Mouse (Mus musculus): ENCODE measurements around the gene Gsk3a. TPM values are rescaled to one million over a fixed set of nuclear protein-coding genes. Genes with fewer than 3 reads are reported as not detected.

Gene Gsk3a
- polyA plus RNA-seq (2017; shearing (Covaris generic)): 7.3 TPM

GRCm38 (mm10) chr7:25237249-25238014 is at the start of gene Gsk3a:
Gsk3a (minus strand) TSS chr7:25237851.

DNA sequence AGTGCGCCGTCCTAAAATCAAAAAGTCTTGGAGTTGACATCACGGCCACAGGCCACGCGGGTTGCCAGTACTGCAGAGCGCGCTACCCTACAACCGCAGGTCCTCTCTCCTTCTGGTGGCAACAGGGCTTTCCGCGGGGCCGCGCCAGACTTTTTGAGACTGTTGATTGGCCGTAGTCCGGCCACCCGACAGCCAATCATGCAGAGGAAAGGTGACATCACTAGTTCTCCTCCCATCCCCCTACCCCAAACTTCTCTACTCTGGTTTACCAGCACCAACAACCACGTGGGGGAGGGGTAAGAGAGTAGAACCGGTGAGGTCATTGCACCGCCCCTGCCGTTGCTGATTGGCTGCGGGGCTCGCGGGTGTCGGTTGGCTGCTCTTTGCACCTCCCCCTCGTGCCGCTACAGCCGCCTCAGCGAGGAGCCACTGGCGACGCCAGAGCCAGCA is 29.7 kb upstream of the Gsk3a start, which contains the start of gene Cic:
Gene Cic, plus strand, starts transcription at position 404 of the 450 bp plus-strand sequence.

GRCm38 (mm10) chr7:25250141-25250972 is 12.7 kb upstream of the Gsk3a start, which contains the start of gene Erf:
Erf (minus strand) TSS chr7:25250761.

DNA sequence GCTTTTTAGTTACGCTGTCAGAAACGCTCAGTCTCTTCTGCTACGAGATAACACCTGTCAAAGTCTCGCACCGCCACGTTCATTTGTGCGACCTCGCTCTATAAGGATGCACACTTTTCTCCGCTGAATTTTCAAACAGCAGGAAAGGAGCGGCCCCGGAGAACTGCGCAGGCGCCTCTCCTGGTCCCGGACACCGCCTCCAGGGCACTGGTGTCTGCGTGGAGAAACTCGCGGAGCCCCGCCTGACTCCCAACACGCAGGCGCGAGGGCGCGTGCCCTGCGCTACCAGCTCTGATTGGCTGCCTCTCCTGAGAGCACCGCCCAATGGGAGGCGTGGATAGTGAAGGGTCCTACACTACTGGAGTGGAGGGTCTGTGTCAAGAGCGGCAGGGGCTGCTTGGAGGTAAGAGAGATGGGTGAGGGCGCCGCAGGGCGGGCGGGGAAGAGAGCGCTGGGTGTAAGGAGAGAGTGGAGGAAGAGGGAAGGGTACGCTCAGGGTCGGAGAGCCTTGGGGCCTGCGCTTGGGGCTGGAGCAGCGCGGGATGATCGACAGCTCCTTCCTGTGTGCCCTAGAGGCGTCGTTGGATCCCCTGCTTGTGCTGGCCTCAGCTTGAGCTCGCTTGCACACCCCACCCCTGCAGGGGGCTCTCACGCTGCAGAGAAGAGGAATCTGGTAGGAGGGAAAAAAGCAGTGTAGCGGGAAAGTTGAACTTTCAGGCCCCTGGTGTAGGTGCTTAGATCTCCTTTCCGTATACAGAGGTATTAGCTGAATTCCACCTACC is 16.4 kb downstream of the Gsk3a start, which contains the start of gene Zfp526:
Gene Zfp526, plus strand, starts transcription at position 324 of the 782 bp plus-strand sequence.

GRCm38 (mm10) chr7:25220457-25221101 is 17.1 kb downstream of the Gsk3a start, which contains the start of gene Dedd2:
Dedd2 (minus strand) TSS chr7:25220615.

DNA sequence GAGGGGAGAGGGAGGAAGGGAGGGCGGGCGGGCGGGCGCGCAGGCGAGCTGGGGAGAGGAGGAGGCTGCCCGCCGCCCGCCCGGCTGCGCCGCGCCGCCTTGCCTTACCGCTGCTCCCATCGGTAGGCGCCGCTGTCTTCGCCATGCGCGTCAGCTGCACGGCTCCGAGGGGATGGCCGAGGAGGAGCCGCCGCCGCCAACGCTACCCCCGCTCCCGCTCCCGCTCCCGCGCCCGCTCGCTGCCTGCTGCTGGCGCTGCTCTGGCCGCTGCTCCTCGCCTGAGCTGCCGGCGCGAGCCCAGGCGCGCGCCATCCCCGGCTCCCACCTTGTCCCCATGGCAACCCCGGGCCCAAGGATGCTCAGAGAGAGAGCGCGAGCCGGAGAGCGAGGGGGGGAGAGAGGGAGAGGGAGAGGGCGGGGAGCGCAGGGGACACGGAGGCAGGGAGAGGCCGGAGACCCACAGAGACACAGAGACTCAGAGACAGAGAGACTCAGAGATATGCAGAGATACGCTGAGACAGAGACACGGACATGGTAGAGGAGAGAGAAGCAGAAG is 58.0 kb downstream of the Gsk3a start, which contains the start of gene Pou2f2:
Gene Pou2f2, minus strand, starts transcription at position 121 of the 556 bp plus-strand sequence.

Other genes starting within 250 kb of the Gsk3a start
- gene Atp1a3, start 231.9 kb downstream of the Gsk3a start, polyA plus RNA-seq (2017; shearing (Covaris generic)): 10.7 TPM
- gene Grik5, start 165.5 kb downstream of the Gsk3a start, polyA plus RNA-seq (2017; shearing (Covaris generic)): 6.6 TPM
- 49.1 TPM for gene Zfp574, start 165.3 kb downstream of the Gsk3a start, polyA plus RNA-seq (2017; shearing (Covaris generic))
- gene Pou2f2, start 58.1 kb downstream of the Gsk3a start, polyA plus RNA-seq (2017; shearing (Covaris generic)): 134 TPM
- gene Dedd2, start 17.2 kb downstream of the Gsk3a start, polyA plus RNA-seq (2017; shearing (Covaris generic)): 58.4 TPM
- gene Zfp526, start 16.4 kb downstream of the Gsk3a start, polyA plus RNA-seq (2017; shearing (Covaris generic)): 3.5 TPM
- gene Erf, start 12.9 kb upstream of the Gsk3a start, polyA plus RNA-seq (2017; shearing (Covaris generic)): 0.73 TPM
- 25.5 TPM for gene Cic, start 29.9 kb upstream of the Gsk3a start, polyA plus RNA-seq (2017; shearing (Covaris generic))
- 49.2 TPM for gene Pafah1b3, start 60.1 kb upstream of the Gsk3a start, polyA plus RNA-seq (2017; shearing (Covaris generic))
- gene Prr19, start 63.6 kb upstream of the Gsk3a start, polyA plus RNA-seq (2017; shearing (Covaris generic)): not detected
- not detected for gene Tmem145, start 68.3 kb upstream of the Gsk3a start, polyA plus RNA-seq (2017; shearing (Covaris generic))
- gene Megf8, start 79.3 kb upstream of the Gsk3a start, polyA plus RNA-seq (2017; shearing (Covaris generic)): 0.46 TPM
- not detected for gene Cnfn, start 131.9 kb upstream of the Gsk3a start, polyA plus RNA-seq (2017; shearing (Covaris generic))
- 16.9 TPM for gene Lipe, start 160.9 kb upstream of the Gsk3a start, polyA plus RNA-seq (2017; shearing (Covaris generic))
- gene Cxcl17, start 175.0 kb upstream of the Gsk3a start, polyA plus RNA-seq (2017; shearing (Covaris generic)): 0.52 TPM
- 0.60 TPM for gene Ceacam1, start 239.8 kb upstream of the Gsk3a start, polyA plus RNA-seq (2017; shearing (Covaris generic))

Data from inflammation-experienced regulatory T-cells, adult 16 weeks (primary cell).